Mouse (Mus musculus) liver, embryonic 13.5 days (tissue): Measurements from ENCODE around the gene Mpv17l. TPM values are rescaled to one million over a fixed set of nuclear protein-coding genes. Genes with fewer than 3 reads are reported as not detected.
A peak's percentile ranks its signal among the peaks of the same experiment; 100 is the strongest.
"Not testable (repeated sequence)": the region's sequence is repeated elsewhere in the genome, so short reads cannot be mapped to it uniquely, and the experiment has no call there.

ENCODE experiments used
- ATAC-seq: fragments of 200-750 bp; cut with Nextera tagmentation; 2 replicates; pipeline ENCODE4 v1.8.0; 2017; ENCODE audit warnings: low read depth, mild to moderate bottlenecking, moderate number of reproducible peaks, moderate library complexity
- DNase-seq: peaks from one replicate; pipeline ENCODE4 v3.0.0; 2022
- H3K27ac ChIP-seq: fragments of 300-500 bp; sonication (generic); 2 replicates; pipeline ENCODE4 v1.5.1; 2015; ENCODE audit warnings: moderate library complexity, mild to moderate bottlenecking, inconsistent platforms
- H3K27me3 ChIP-seq: fragments of 300-500 bp; sonication (generic); 2 replicates; pipeline ENCODE4 v1.6.1; 2015; ENCODE audit warnings: mild to moderate bottlenecking, inconsistent platforms
- H3K36me3 ChIP-seq: fragments of 300-500 bp; sonication (generic); 2 replicates; pipeline ENCODE4 v1.6.1; 2015; ENCODE audit warnings: mild to moderate bottlenecking, inconsistent platforms
- H3K4me1 ChIP-seq: fragments of 300-500 bp; sonication (generic); replicated peaks from 2 replicates; pipeline ENCODE4 v1.6.1; 2015; ENCODE audit warnings: inconsistent platforms
- H3K4me2 ChIP-seq: fragments of 300-500 bp; sonication (generic); 2 replicates; pipeline ENCODE4 v1.6.1; 2015; ENCODE audit warnings: inconsistent platforms, mild to moderate bottlenecking, moderate library complexity
- H3K4me3 ChIP-seq: fragments of 300-500 bp; sonication (generic); replicated peaks from 2 replicates; pipeline ENCODE4 v1.5.1; 2015; ENCODE audit warnings: mild to moderate bottlenecking, inconsistent platforms
- H3K9ac ChIP-seq: fragments of 300-500 bp; sonication (generic); 2 replicates; pipeline ENCODE4 v1.6.1; 2015; ENCODE audit warnings: mild to moderate bottlenecking, inconsistent platforms
- H3K9me3 ChIP-seq: fragments of 300-500 bp; sonication (generic); replicated peaks from 2 replicates; pipeline ENCODE4 v1.6.1; 2016; ENCODE audit warnings: inconsistent platforms
- WGBS: fragments of 180-500 bp; shearing (Covaris S2); methylation state at CpG from one replicate; pipeline ENCODE4 v1.1.7; 2015; ENCODE audit not compliant: insufficient replicate concordance; 5-methylcytosine and 5-hydroxymethylcytosine counted together
- polyA plus RNA-seq: library from polyadenylated mRNA; unstranded; fragments of >200 nt; fragmentation: Nextera tagmentation; extraction: Ambion mirVana; gene quantifications from 2 replicates; pipeline ENCODE4 v1.2.1, GENCODE M21; 2015

Mpv17l gene
- polyA plus RNA-seq, 1 experiment from 2014 or later = 1.4 TPM

- Histone ChIP-seq H3K27ac (no peak overlapping the region), H3K9ac (no peak overlapping the region), H3K36me3 (no peaks in the 10 kb centered on the region), H3K9me3 (no peaks in the 10 kb centered on the region), H3K4me2 (no peak overlapping the region), H3K27me3 (no peaks in the 10 kb centered on the region), H3K4me3 (no peak overlapping the region), H3K4me1 (peaks cover 28% of the 10 kb centered on the region)
- DNase-seq = no peak
- WGBS = 53% methylated on average over 3 of the region's 3 CpGs
- ATAC-seq = peak; percentile 49; the same call in 1 of the 2 replicates
Measured at GRCm38 (mm10) chr16:13895740-13896139, 7.2 kb upstream of the Mpv17l start.

- H3K9me3 ChIP-seq = no peaks in the 10 kb centered on the region
- WGBS = 36% methylated on average over 3 of the region's 3 CpGs
- peaks cover 30% of the 10 kb centered on the region for H3K4me1 ChIP-seq
- no peak overlapping the region for H3K4me2 ChIP-seq
- ATAC-seq (peak; percentile 57), DNase-seq (no peak)
- no peak overlapping the region for H3K27ac ChIP-seq
- no peaks in the 10 kb centered on the region for H3K36me3 ChIP-seq
- H3K9ac ChIP-seq = no peak overlapping the region
- no peaks in the 10 kb centered on the region for H3K27me3 ChIP-seq
- H3K4me3 ChIP-seq = no peak overlapping the region
Measured at GRCm38 (mm10) chr16:13896357-13896756, 6.6 kb upstream of the Mpv17l start.

GRCm38 (mm10) chr16:13898981-13899380 is 4.0 kb upstream of the Mpv17l start:
- no peaks in the 10 kb centered on the region for H3K36me3 ChIP-seq
- H3K4me3 ChIP-seq = no peak overlapping the region
- no peaks in the 10 kb centered on the region for H3K27me3 ChIP-seq
- 44% methylated on average over 2 of the region's 2 CpGs for WGBS
- no peak overlapping the region for H3K4me2 ChIP-seq
- peak overlapping the region; percentile 11; the same call in 1 of the 2 replicates for H3K27ac ChIP-seq
- peaks cover 48% of the 10 kb centered on the region for H3K4me1 ChIP-seq
- DNase-seq (no peak), ATAC-seq (no peak)
- H3K9me3 ChIP-seq = no peaks in the 10 kb centered on the region
- no peak overlapping the region for H3K9ac ChIP-seq

- Histone ChIP-seq H3K36me3 (no peaks in the 10 kb centered on the region), H3K4me1 (peaks cover 33% of the 10 kb centered on the region), H3K9ac (peak overlapping the region; percentile 96), H3K27ac (peak overlapping the region; percentile 85), H3K4me2 (peak overlapping the region; percentile 85), H3K9me3 (no peaks in the 10 kb centered on the region), H3K27me3 (no peaks in the 10 kb centered on the region), H3K4me3 (peak overlapping the region; percentile 96)
- WGBS = under 1% methylated on average over 30 of the region's 30 CpGs
- ATAC-seq = no peak
- DNase-seq = no peak
Measured at GRCm38 (mm10) chr16:13902397-13902831, 547 bp upstream of the Mpv17l start.

GRCm38 (mm10) chr16:13903488-13903887 is 527 bp downstream of the Mpv17l start:
- 3% methylated on average over 8 of the region's 8 CpGs for WGBS
- H3K27ac ChIP-seq = peak overlapping the region; percentile 85

GRCm38 (mm10) chr16:13907297-13907696 is 4.3 kb downstream of the Mpv17l start:
- 44% methylated on average over 3 of the region's 3 CpGs for WGBS
- no peak overlapping the region for H3K4me3 ChIP-seq
- no peak for DNase-seq

More at GRCm38 (mm10) chr16:13903488-13903887, 527 bp downstream of the Mpv17l start:
- ATAC-seq (peak; percentile 60), DNase-seq (no peak)
- Histone ChIP-seq H3K4me3 (peak overlapping the region; percentile 96), H3K9me3 (no peaks in the 10 kb centered on the region), H3K4me2 (peak overlapping the region; percentile 85), H3K9ac (peak overlapping the region; percentile 96), H3K36me3 (no peaks in the 10 kb centered on the region), H3K27me3 (no peaks in the 10 kb centered on the region), H3K4me1 (peaks cover 29% of the 10 kb centered on the region)

GRCm38 (mm10) chr16:13920093-13920492 is 17.1 kb downstream of the Mpv17l start:
- H3K4me2 ChIP-seq = no peak overlapping the region
- DNase-seq = no peak
- no peak overlapping the region for H3K9ac ChIP-seq
- no peaks in the 10 kb centered on the region for H3K9me3 ChIP-seq
- H3K36me3 ChIP-seq = no peaks in the 10 kb centered on the region
- H3K27ac ChIP-seq = no peak overlapping the region
- no peaks in the 10 kb centered on the region for H3K27me3 ChIP-seq
- H3K4me3 ChIP-seq = no peak overlapping the region
- no peak for ATAC-seq
- H3K4me1 ChIP-seq = no peaks in the 10 kb centered on the region
- 80% methylated on average over 5 of the region's 5 CpGs for WGBS

More at GRCm38 (mm10) chr16:13907297-13907696, 4.3 kb downstream of the Mpv17l start:
- Histone ChIP-seq H3K36me3 (no peaks in the 10 kb centered on the region), H3K9me3 (no peaks in the 10 kb centered on the region), H3K4me2 (no peak overlapping the region), H3K27ac (no peak overlapping the region), H3K27me3 (no peaks in the 10 kb centered on the region), H3K4me1 (peaks cover 10% of the 10 kb centered on the region), H3K9ac (no peak overlapping the region)
- no peak for ATAC-seq

GRCm38 (mm10) chr16:13921063-13921462 is 18.1 kb downstream of the Mpv17l start:
- Histone ChIP-seq H3K4me1 (no peaks in the 10 kb centered on the region), H3K27me3 (no peaks in the 10 kb centered on the region), H3K36me3 (no peaks in the 10 kb centered on the region), H3K9ac (no peak overlapping the region), H3K27ac (no peak overlapping the region), H3K4me3 (no peak overlapping the region), H3K4me2 (no peak overlapping the region), H3K9me3 (no peaks in the 10 kb centered on the region)
- WGBS = 70% methylated on average over 6 of the region's 6 CpGs
- DNase-seq = no peak
- ATAC-seq = no peak

GRCm38 (mm10) chr16:13921781-13922180 is 18.8 kb downstream of the Mpv17l start:
- DNase-seq (no peak), ATAC-seq (no peak)
- WGBS = 80% methylated on average over 7 of the region's 7 CpGs
- H3K27ac ChIP-seq = no peak overlapping the region
- no peaks in the 10 kb centered on the region for H3K36me3 ChIP-seq
- H3K9ac ChIP-seq = no peak overlapping the region
- no peaks in the 10 kb centered on the region for H3K27me3 ChIP-seq
- H3K4me2 ChIP-seq = no peak overlapping the region
- H3K9me3 ChIP-seq = no peaks in the 10 kb centered on the region
- H3K4me1 ChIP-seq = no peaks in the 10 kb centered on the region
- no peak overlapping the region for H3K4me3 ChIP-seq

GRCm38 (mm10) chr16:13922499-13922898 is 19.5 kb downstream of the Mpv17l start:
- not testable (repeated sequence) for H3K4me1 ChIP-seq, H3K27ac ChIP-seq, H3K4me2 ChIP-seq, H3K27me3 ChIP-seq, H3K36me3 ChIP-seq, ATAC-seq, H3K9me3 ChIP-seq, DNase-seq, H3K9ac ChIP-seq, H3K4me3 ChIP-seq
- WGBS = 68% methylated on average over 3 of the region's 3 CpGs

- H3K4me2 ChIP-seq, H3K4me3 ChIP-seq, DNase-seq, H3K27me3 ChIP-seq, H3K9me3 ChIP-seq, H3K36me3 ChIP-seq, H3K4me1 ChIP-seq, H3K27ac ChIP-seq, ATAC-seq, H3K9ac ChIP-seq: not testable (repeated sequence)
- WGBS = 70% methylated on average over 5 of the region's 5 CpGs
Measured at GRCm38 (mm10) chr16:13922966-13923365, 20.0 kb downstream of the Mpv17l start.

- Histone ChIP-seq H3K4me3 (no peak overlapping the region), H3K9me3 (no peaks in the 10 kb centered on the region), H3K4me2 (no peak overlapping the region), H3K4me1 (no peaks in the 10 kb centered on the region), H3K9ac (no peak overlapping the region), H3K27ac (no peak overlapping the region), H3K36me3 (no peaks in the 10 kb centered on the region), H3K27me3 (no peaks in the 10 kb centered on the region)
- no peak for DNase-seq
- ATAC-seq = no peak
- WGBS = 63% methylated on average over 4 of the region's 4 CpGs
Measured at GRCm38 (mm10) chr16:13927456-13928075, 24.6 kb downstream of the Mpv17l start.
